Mouse (Mus musculus): ENCODE results near the gene Msi2.

Gene Msi2

DNA sequence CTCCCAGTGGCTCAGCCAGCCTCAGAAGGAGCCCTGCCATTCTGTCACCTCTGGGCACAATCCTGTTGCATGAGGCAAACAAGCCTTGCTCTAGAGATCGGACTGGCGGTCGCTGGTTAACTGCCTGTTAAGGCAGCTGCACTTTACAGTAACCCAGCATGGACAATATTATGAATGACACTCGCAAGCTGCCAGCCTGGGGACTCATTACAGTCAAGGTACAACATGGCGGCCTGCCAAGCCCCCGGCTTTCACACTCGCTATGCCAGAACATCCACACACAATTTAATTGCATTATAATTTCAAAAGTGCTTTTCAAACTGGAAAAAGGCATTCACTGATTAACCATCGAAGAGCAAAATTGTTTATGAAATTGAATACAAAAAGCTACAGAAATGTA, 275.0 kb downstream of the Msi2 start:
- no peak for DNase-seq (ENCODE audit: low spot score)

DNA sequence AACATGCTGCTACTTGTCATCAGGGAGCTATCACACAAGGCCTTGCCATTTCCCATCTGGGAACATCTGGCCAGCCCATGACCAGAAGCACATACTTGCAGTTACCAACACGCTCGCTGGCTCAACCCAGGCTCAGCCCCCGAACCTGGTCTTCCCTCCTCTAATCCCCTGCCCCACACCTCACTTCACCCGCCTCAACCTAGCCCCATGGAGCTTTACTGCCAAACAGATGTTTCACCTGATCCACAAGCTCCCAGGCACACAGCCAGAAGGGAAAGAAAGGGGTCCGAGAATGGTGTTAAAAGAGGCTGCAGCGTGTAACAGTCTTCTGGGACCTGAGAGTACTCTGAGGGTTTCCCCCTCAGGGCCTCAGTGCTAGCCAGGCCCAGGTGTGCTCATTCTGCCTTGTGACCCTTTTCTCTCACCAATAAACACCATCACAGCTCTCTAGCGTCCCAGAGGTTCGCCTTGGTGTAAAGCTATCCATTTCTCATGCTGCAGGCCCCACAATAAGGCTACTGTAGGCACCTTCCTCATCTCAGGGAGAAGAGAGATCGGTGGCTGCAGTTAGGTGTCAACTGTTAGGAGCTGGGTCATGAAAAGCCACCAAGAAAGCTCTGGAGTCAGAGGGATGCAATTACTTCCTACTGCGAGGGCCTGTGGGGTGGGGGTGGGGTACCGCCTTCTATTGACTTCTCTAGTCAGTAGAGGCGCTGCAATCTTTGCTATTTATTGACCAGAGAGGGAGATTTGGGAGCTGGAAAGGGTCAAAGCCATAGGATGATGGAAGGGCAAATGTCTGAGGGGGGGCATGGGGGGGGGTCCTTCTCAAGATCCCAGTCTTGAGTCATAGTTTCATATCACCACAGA, 276.2 kb downstream of the Msi2 start:
- no peak for DNase-seq (ENCODE audit: low spot score)

DNA sequence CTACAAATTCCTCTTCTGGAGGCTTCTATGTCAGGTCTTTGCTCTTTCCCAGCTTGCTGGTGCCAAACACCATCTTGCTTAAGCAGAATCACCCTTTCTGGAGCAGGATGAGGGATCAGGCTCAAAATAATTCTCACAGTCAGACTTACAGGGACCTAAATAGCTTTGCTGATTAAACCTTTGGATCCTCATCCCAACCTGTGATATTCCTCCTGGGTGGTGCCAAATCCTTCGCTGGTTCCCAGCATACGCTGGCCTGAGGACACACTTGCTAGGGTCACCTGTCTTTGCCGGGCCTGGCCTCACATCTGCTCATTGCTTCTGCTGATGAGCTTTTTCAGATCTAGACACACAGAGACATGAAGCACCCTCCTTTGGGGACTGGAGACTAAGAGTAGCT, 279.7 kb downstream of the Msi2 start:
- no peak for DNase-seq (ENCODE audit: low spot score)

- DNase-seq (ENCODE audit: low spot score), result no peak
Measured at GRCm38 (mm10) chr11:88436596-88436995, 281.7 kb downstream of the Msi2 start.

DNA sequence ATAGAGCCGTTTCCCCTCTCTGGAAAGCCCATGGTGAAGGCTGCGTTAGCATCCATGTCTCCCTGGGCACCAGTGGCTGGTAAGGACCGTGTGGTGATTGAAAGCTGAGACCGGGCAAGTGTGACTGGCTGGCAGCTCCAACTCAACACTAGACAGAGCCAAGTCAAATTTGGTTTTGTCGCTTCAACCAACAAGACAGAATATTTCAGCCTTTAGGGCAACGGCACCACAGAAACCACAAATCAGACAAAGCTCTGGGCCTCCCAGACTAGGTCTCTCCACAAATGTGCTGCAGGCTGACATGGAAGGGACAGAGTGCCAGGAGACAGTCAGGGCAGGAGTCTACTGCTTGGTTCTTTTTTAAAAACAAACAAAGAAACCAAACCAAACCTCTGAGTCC, 282.8 kb downstream of the Msi2 start:
- no peak for DNase-seq (ENCODE audit: low spot score)

DNA sequence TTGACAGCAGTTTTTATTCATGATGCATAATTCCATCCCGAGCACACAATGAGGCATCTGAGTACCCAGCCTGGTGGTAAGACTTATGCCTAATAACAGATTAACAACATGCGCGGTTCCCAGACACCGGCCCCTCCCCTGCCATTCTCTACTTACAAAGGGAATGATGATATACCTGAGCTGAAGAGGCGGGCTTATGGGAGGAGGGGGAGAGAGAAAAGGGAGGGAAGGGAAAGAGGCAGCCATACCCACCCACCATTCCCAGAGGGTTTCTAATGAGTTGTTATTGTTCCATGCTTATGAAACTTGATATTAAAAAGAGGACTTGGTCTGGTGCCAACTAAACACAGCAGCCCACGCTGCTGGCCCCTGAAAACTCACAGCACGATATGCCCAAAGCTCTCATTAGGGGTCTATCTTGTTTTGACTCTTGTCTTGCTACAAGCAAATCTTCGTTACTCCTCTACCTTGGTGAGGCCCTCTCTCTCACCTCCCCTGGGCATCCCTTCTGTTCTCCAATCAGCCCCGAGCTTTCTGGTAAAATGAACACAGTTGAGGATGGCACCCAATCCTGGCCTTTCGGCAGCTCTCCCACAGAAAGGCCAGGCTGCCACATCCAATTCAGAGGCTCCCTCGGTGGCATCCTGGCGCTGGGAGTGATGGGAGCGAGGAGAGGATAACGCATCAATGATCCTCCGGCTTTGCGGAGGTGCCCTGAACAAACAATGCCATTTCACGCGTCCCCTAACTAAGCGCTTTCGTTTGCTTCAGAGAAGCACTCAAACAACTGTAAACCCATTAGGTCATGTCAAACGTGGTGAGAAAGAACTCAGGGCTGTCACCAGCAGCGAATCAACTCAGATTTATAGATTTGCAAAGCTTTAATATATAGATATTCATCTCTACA, 286.7 kb downstream of the Msi2 start:
- DNase-seq (ENCODE audit: low spot score), result no peak

DNA sequence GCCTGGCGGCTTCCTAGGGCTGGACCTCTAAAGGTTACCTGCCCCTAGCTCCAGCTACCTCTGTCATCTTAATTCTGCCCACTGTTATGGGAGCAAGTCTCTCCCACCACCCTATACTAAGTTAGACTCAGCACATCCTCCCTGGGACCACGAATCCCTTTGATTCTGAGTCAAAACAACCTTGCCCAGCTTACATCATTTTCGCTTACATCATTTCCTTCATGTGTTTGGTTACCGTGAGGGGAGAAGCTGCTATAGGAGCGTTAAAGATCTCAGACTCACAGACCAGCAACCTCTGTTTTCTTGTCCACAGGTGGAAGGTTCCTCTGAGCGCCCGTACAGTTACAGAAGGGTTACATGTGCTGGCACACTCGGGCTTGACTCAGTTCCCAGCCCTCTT, 288.0 kb downstream of the Msi2 start:
- no peak for DNase-seq (ENCODE audit: low spot score)

GRCm38 (mm10) chr11:88429680-88430079, 288.6 kb downstream of the Msi2 start:
- no peak for DNase-seq (ENCODE audit: low spot score)

- no peak for DNase-seq (ENCODE audit: low spot score)
Measured at GRCm38 (mm10) chr11:88425631-88426101, 292.6 kb downstream of the Msi2 start.

GRCm38 (mm10) chr11:88424034-88424767, 294.1 kb downstream of the Msi2 start:
- no peak for DNase-seq (ENCODE audit: low spot score)

- no peak for DNase-seq (ENCODE audit: low spot score)
Measured at GRCm38 (mm10) chr11:88421057-88421578, 297.2 kb downstream of the Msi2 start.

- DNase-seq (ENCODE audit: low spot score), result no peak
Measured at GRCm38 (mm10) chr11:88419657-88420366, 298.5 kb downstream of the Msi2 start.

GRCm38 (mm10) chr11:88419064-88419463, 299.2 kb downstream of the Msi2 start:
- DNase-seq (ENCODE audit: low spot score), result no peak

DNA sequence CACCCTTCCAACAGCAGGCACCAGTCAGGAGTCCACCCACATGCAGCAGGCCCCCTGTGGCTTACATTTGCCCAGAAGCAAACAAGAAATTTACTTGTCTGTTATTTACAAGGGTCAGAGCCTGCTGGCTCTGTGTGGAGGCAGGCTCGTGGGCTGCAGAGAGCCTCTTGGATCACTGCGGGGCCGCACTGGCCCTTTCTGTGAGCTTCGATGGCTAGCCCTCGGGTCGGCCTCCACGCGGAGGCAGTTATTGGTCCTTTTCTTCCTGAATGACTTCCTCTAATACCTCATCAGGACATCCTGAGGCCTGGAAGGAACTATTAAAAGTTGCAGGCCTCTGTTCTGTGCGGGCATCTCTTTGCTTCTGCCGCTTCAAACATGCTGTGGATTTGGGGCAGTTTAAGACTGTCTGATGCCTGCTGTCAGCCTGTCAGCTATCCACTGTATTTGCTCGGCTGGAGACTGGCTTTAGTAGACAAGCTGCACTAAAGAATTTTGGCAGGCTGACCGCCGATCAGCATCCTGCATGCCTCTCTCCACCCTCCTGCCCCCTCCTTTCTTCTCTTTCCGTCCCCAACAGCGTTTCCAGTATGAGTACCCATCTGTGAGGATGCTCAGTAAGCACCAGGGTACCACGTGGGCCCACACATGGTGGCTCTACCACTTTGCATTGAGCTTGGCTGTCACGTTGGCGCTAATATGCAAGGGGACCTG, 304.0 kb downstream of the Msi2 start:
- DNase-seq (ENCODE audit: low spot score), result no peak

DNA sequence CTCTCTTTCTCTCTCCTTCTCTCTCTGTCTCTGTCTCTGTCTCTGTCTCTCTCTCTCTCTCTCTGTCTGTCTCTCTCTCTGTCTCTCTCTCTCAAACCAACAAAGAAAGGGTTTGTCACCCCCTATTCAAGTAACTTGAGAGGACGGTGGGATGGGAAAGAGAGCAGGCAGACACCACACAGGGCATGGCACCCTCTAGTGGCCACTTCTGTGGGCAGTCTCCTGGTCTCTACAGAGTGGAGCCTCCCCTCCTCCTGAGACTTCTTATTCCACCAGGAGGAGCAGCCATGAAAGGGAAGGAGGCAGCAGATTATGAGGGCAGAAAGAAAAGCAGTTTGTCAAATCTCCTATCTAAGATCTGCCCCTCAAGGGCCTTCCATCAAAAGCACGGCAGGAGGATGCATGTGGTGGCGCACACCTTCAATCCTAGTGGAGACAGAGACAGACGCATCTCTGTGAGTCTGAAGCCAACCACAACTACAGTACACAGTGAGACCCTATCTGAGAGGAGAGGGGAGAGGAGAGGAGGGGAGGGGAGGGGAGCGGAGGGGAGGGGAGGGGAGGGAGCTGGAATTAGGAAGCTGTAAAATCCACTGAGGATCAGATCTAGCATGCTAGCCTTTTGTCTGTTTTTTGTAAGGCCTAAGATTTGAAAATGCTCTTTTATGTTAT, 305.8 kb downstream of the Msi2 start:
- DNase-seq (ENCODE audit: low spot score), result peak; percentile 3

DNA sequence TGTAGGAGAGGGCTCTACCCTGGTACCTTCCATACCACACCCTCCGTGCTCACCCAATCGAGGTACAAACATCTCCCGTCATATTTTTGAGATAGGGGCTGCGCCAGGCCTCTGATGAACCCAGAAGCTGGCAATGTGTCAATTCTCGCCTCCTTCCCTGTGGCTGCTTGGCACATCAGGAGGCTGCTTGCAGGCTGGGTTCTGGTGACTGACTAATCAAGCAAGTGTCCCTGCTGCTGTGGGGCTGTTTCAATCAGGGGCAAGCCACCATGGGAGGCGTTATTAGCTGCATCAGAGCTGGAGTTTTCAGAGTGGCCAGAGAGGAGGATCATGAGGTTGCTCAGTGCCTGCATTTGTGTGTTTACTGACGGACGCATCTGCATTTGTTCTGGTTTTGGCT, 310.0 kb downstream of the Msi2 start:
- no peak for DNase-seq (ENCODE audit: low spot score)

GRCm38 (mm10) chr11:88406408-88406915, 311.9 kb downstream of the Msi2 start:
- DNase-seq (ENCODE audit: low spot score), result no peak

DNA sequence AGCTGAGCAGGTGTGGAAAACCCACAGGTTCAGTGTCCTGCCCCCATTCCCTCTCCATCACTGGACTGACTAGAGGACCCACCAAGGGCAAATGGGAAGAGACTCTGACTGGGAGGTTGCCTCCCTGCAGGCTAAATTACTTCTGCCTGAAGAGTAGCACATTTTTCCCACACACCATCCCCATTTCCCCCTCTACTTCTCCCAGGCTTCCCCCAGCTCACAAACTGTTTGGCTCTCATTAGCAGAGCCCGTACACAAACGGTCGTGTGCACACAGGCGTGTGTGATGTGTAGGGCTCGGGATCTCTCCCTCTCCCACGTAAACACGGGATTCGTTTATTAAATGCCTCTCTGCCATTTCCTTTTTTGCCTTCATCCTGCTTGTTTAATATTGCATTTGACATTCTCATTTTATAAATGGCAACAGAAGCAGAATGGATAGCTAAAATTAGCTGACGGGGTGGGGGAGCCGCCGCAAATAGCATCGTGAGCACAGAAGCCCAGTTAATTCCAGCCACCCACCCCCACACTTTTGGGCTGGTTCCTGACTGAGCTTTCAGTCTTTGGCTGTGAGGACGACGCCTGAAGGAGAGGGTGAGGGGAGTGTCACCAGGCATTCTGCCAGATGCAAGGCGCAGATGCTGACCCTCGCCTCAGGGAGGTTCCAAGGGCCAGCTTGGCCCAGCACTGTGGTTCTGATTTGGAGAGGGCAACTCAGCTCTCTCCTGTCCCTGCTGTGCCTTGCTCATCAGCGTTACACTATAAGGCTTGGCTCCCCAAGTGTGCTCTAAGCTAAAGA, 313.3 kb downstream of the Msi2 start:
- DNase-seq (ENCODE audit: low spot score), result no peak

GRCm38 (mm10) chr11:88404247-88404677, 314.1 kb downstream of the Msi2 start:
- no peak for DNase-seq (ENCODE audit: low spot score)
